Mouse (Mus musculus) brain, adult 2 months (tissue): Measurements from ENCODE around the gene Slc6a18.
A peak's percentile ranks its signal among the peaks of the same experiment; 100 is the strongest.

Experiments used
- DNase-seq: peaks from one replicate; pipeline ENCODE4 v3.0.0; 2011; ENCODE audit warnings: low read depth, low spot score

Gene Slc6a18

GRCm38 (mm10) chr13:73685502-73685901 is 7.7 kb upstream of the Slc6a18 start:
- no peak for DNase-seq

GRCm38 (mm10) chr13:73684412-73684811 is 6.6 kb upstream of the Slc6a18 start:
- DNase-seq = no peak

DNA sequence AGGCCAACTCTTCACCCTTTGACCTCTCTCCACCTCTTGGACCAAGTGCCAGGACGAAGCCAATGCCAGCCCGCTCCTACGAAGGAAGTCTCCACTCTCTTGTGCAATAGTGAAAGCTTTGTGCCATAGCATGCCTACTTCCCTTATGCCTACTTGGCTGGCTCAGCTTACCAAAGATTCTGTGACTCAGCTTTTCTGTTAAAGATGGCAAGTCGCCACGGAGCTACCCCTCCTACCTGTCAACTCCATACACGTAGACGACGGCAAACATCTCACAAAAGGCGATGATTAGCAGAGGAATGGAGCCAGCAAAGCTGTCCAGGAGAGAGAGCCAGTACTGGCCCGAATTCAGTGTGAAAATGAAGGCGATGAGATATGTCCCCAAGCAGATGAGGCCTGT is 5.9 kb upstream of the Slc6a18 start:
- peak; percentile 72 for DNase-seq

DNA sequence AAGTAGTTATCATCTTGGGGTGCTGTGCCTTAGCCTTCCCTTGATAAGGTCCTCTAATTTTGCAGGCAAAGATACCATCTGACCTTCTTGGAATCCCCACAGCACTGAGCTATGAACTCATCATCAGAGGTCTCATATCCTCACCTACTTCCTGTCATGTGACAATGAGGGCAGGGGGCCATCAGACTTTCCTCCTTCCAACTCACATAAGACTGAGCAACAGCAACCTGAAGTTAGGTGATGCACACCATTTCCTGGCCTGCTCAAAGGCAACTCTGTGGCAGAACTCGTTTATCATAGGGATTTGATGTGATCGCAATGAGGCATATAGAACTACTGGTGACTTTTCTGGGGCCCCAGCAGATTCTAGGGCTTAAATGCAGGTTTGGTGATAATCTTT is 4.4 kb upstream of the Slc6a18 start:
- no peak for DNase-seq

DNA sequence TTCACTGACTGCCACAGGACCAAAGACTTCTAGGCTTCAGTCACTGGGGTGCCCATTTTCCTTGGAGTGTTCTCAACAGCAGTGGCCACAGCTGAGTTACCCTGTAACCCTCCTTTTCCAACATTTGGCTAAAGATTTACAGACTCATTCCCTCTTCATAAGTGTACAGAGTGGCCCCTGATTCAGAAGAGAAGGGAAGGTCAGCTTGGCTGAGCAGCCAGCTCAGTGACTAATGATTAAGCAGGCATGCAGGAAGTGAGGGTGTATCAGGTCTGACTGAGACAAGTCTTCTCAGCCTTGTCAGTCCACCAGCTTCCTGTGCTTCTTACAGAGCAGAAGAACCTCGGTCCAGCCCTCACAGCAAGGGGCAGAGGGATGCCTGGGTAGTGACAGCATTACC is 2.6 kb upstream of the Slc6a18 start:
- no peak for DNase-seq

DNA sequence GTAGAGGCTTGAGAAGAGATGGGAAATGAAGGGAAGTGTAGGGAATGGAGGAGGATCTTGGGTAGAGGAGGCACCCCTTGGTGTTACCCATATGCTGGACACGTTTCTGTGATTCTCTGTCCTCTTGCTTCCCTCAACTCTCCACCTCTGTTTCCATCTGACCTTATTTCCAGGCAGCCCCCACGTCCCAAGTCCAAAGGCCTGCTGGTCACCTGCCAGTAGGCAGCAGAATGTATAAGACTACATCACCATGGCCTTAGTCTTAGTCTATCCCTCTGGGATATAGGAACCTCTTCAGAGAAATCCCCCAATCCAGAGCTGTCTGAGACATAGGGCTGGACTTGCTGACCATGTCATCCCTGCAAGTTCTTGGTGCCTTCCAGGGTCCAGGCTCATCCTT is 1.5 kb upstream of the Slc6a18 start:
- DNase-seq = no peak

DNA sequence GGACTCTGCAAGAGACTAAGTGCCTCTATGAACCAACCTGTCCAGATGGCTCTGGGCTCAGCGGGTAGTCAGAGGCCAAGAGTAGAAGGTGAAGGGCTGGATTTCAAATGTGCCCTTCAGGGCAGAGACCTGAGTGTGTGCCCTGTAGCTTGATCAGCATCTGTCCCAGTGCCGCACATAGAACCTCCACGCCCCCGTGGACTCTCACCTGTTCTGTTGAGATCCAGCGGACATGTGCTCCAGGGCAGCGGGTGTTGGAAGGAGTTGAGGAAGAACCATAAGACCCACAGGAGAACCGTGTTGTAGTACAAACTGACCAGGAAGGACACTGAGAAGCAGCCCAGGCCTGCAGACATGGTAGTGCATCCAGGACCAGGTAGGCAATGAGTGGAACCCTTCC is 2.7 kb downstream of the Slc6a18 start:
- no peak for DNase-seq

DNA sequence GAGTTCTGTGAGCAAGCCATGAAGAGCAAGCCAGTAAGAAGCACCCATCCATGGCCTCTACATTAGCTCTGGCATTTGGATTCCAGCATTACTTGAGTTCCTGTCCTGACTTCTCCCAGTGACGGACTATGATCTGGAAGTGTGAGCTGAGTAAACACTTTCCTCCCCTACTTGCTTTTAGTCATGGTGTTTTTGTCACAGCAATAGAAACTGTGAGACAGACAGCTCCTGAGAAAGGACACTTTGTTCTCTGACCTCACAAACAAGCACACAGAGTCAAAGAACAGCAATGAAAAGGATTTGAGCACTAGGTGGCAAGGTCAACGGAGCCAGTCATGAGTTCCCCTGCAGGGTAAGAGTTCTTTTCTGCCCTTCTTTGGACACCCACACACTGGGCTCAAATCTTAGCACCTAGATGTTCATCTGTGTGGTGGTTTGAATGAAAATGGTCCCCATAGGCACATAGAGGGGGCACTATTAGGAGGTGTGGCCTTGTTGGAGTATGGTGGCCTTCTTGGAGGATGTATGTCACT is 17.6 kb downstream of the Slc6a18 start:
- DNase-seq = no peak

DNA sequence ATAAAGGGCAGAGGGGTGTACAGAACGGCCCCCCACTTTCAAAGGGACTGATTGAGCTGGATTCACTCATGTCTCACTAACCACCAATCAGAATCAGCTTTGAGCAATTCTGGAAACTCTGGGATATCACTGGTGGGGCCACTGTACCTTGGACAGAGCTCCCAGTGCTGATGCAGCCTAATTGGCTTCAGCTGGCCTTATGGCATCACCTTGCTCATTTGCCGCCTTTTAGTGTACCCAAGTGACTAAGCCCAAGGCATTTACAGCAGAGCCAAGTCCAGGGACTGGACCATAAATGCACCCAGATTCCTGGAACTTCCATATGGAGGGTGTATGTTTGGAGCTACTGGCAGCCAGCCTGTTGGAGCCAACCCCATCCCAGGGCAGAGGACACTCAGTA is 18.9 kb downstream of the Slc6a18 start:
- DNase-seq = peak; percentile 6

GRCm38 (mm10) chr13:73654976-73655375 is 22.8 kb downstream of the Slc6a18 start:
- no peak for DNase-seq

GRCm38 (mm10) chr13:73653266-73653665 is 24.6 kb downstream of the Slc6a18 start:
- no peak for DNase-seq

- peak; percentile 79 for DNase-seq
Measured at GRCm38 (mm10) chr13:73646397-73647087, 31.3 kb downstream of the Slc6a18 start.

- no peak for DNase-seq
Measured at GRCm38 (mm10) chr13:73641296-73641695, 36.5 kb downstream of the Slc6a18 start.

DNA sequence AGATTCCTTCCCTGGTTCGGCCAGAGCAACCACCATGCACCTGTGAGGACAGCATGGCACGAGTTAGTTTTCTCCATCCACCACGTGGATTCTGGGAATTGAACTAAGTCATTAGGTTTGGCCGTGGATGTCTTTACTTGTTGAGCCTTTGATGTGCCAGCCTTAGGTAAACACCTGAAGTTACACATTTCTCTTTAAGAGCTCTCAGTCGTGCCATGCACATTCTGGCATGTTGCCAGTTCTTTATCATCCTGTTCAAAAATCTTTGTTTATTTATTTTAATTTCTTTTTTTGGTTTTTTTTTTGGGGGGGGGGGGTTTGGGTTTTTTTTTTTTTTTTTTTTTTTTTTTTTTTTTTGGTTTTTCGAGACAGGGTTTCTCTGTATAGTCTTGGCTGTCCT is 40.0 kb downstream of the Slc6a18 start:
- no peak for DNase-seq

DNA sequence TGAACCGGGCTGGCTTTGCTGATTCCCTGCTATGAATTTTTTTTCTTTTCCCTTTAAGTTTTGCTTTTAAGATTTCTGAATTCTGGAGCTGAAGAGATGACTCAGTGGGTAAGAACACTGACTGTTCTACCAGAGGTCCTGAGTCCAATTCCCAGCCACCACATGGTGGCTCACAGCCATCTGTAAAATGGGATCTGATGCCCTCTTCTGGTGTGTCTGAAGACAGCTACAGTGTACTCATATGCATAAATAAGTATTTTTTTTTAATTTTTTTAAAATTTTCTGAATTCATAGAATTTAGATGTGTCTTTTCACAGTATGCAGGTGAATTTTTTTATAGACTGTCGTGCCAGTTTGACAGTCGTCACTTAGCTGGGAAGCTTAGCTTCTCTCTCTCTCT is 46.0 kb downstream of the Slc6a18 start:
- DNase-seq = peak; percentile 33

GRCm38 (mm10) chr13:73628586-73629113 is 49.2 kb downstream of the Slc6a18 start:
- peak; percentile 27 for DNase-seq

DNA sequence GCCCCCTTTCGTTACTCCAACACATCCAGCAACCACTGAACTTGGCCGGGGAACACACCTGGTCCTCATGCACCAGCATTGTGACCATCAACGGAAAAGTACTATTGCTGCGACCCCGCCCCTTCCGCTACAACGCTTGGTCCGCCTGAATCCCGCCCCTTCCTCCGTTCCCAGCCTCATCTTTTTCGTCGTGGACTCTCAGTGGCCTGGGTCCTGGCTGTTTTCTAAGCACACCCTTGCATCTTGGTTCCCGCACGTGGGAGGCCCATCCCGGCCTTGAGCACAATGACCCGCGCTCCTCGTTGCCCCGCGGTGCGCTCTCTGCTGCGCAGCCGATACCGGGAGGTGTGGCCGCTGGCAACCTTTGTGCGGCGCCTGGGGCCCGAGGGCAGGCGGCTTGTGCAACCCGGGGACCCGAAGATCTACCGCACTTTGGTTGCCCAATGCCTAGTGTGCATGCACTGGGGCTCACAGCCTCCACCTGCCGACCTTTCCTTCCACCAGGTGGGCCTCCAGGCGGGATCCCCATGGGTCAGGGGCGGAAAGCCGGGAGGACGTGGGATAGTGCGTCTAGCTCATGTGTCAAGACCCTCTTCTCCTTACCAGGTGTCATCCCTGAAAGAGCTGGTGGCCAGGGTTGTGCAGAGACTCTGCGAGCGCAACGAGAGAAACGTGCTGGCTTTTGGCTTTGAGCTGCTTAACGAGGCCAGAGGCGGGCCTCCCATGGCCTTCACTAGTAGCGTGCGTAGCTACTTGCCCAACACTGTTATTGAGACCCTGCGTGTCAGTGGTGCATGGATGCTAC is 50.9 kb downstream of the Slc6a18 start, which contains the start of gene Tert:
Tert (plus strand) TSS at position 167 of the 805 bp plus-strand sequence.
- no peak for DNase-seq

- peak; percentile 60 for DNase-seq
Measured at GRCm38 (mm10) chr13:73626410-73626744, 51.4 kb downstream of the Slc6a18 start.

- peak; percentile 65 for DNase-seq
Measured at GRCm38 (mm10) chr13:73620637-73621036, 57.2 kb downstream of the Slc6a18 start.

- peak; percentile 12 for DNase-seq
Measured at GRCm38 (mm10) chr13:73618406-73618805, 59.4 kb downstream of the Slc6a18 start.
